Mouse (Mus musculus) embryonic facial prominence, embryonic 13.5 days (tissue): ENCODE results near the gene Trp53i11. TPM values are rescaled to one million over a fixed set of nuclear protein-coding genes. Genes with fewer than 3 reads are reported as not detected.

Source experiments
- ATAC-seq: fragments of 200-750 bp; cut with Nextera tagmentation; 2 replicates; pipeline ENCODE4 v1.8.0; 2017; ENCODE audit warnings: low read depth; ENCODE audit not compliant: insufficient number of reproducible peaks, insufficient read depth, low FRiP score, low TSS enrichment
- H3K27ac ChIP-seq: fragments of 300-500 bp; sonication (generic); 2 replicates; pipeline ENCODE4 v1.5.1; 2015; ENCODE audit warnings: moderate library complexity, mild to moderate bottlenecking, inconsistent platforms
- H3K27me3 ChIP-seq: fragments of 300-500 bp; sonication (generic); 2 replicates; pipeline ENCODE4 v1.6.1; 2015; ENCODE audit warnings: mild to moderate bottlenecking, inconsistent platforms
- H3K36me3 ChIP-seq: fragments of 300-500 bp; sonication (generic); 2 replicates; pipeline ENCODE4 v1.6.1; 2015; ENCODE audit warnings: mild to moderate bottlenecking, inconsistent platforms
- H3K4me1 ChIP-seq: fragments of 300-500 bp; sonication (generic); 2 replicates; pipeline ENCODE4 v1.6.1; 2015; ENCODE audit warnings: inconsistent platforms
- H3K4me2 ChIP-seq: fragments of 300-500 bp; sonication (generic); 2 replicates; pipeline ENCODE4 v1.6.1; 2015; ENCODE audit warnings: moderate library complexity, mild to moderate bottlenecking, inconsistent platforms
- H3K4me3 ChIP-seq: fragments of 300-500 bp; sonication (generic); 2 replicates; pipeline ENCODE4 v1.5.1; 2015; ENCODE audit warnings: mild to moderate bottlenecking, inconsistent platforms
- H3K9ac ChIP-seq: fragments of 300-500 bp; sonication (generic); 2 replicates; pipeline ENCODE4 v1.6.1; 2015; ENCODE audit warnings: mild to moderate bottlenecking, inconsistent platforms
- H3K9me3 ChIP-seq: fragments of 300-500 bp; sonication (generic); 2 replicates; pipeline ENCODE4 v1.6.1; 2016; ENCODE audit warnings: inconsistent platforms
- WGBS: fragments of 180-500 bp; shearing (Covaris S2); methylation state at CpG from one replicate; pipeline ENCODE4 v1.1.7; 2015; ENCODE audit warnings: mixed read lengths; 5-methylcytosine and 5-hydroxymethylcytosine counted together
- polyA plus RNA-seq: library from polyadenylated mRNA; unstranded; fragments of >200 nt; fragmentation: Nextera tagmentation; extraction: Ambion mirVana; gene quantifications from 2 replicates; pipeline ENCODE4 v1.2.1, GENCODE M21; 2015

Trp53i11 gene
- polyA plus RNA-seq, 1 experiment from 2014 or later, result 27.0 TPM

- 24% methylated on average over 5 of the region's 5 CpGs for WGBS
- Histone ChIP-seq H3K27ac (no peak overlapping the region), H3K4me3 (no peak overlapping the region), H3K9me3 (no peaks in the 10 kb centered on the region), H3K27me3 (peaks cover 39% of the 10 kb centered on the region), H3K9ac (0 out of 2 replicates have a peak overlapping the region, but pooled peaks have one; percentile 36), H3K36me3 (no peaks in the 10 kb centered on the region), H3K4me2 (no peak overlapping the region), H3K4me1 (peaks cover 40% of the 10 kb centered on the region)
- no peak for ATAC-seq
These were observed 13.2 kb upstream of the Trp53i11 start for GRCm38 (mm10) chr2:93174159-93174558.

GRCm38 (mm10) chr2:93175278-93175677 is 12.1 kb upstream of the Trp53i11 start:
- H3K4me1 ChIP-seq, result peaks cover 50% of the 10 kb centered on the region
- no peak for ATAC-seq
- peaks cover 50% of the 10 kb centered on the region for H3K27me3 ChIP-seq
- 15% methylated on average over 5 of the region's 5 CpGs for WGBS
- H3K4me2 ChIP-seq, result no peak overlapping the region
- no peaks in the 10 kb centered on the region for H3K9me3 ChIP-seq
- 0 out of 2 replicates have a peak overlapping the region, but pooled peaks have one; percentile 2 for H3K9ac ChIP-seq
- no peaks in the 10 kb centered on the region for H3K36me3 ChIP-seq
- no peak overlapping the region for H3K4me3 ChIP-seq
- no peak overlapping the region; the same call in 1 of the 2 replicates for H3K27ac ChIP-seq

GRCm38 (mm10) chr2:93175721-93176120 is 11.6 kb upstream of the Trp53i11 start:
- H3K27me3 ChIP-seq, result peaks cover 54% of the 10 kb centered on the region
- H3K9ac ChIP-seq, result no peak overlapping the region

GRCm38 (mm10) chr2:93176193-93176798 is 11.1 kb upstream of the Trp53i11 start:
- Histone ChIP-seq H3K4me3 (no peak overlapping the region), H3K9ac (no peak overlapping the region), H3K9me3 (no peaks in the 10 kb centered on the region), H3K36me3 (no peaks in the 10 kb centered on the region), H3K27ac (0 out of 2 replicates have a peak overlapping the region, but pooled peaks have one; percentile 16), H3K4me1 (peaks cover 47% of the 10 kb centered on the region), H3K27me3 (peaks cover 58% of the 10 kb centered on the region), H3K4me2 (no peak overlapping the region)
- ATAC-seq, result no peak
- WGBS, result 21% methylated on average over 4 of the region's 4 CpGs

More at GRCm38 (mm10) chr2:93175721-93176120, 11.6 kb upstream of the Trp53i11 start:
- no peaks in the 10 kb centered on the region for H3K36me3 ChIP-seq
- no peak for ATAC-seq
- no peak overlapping the region for H3K4me2 ChIP-seq
- no peak overlapping the region for H3K27ac ChIP-seq
- H3K4me1 ChIP-seq, result peaks cover 51% of the 10 kb centered on the region
- 68% methylated on average over 2 of the region's 2 CpGs for WGBS
- no peaks in the 10 kb centered on the region for H3K9me3 ChIP-seq
- H3K4me3 ChIP-seq, result no peak overlapping the region

GRCm38 (mm10) chr2:93176871-93177667 is 10.3 kb upstream of the Trp53i11 start:
- H3K4me1 ChIP-seq, result peaks cover 47% of the 10 kb centered on the region
- H3K9me3 ChIP-seq, result no peaks in the 10 kb centered on the region
- H3K27me3 ChIP-seq, result peaks cover 61% of the 10 kb centered on the region
- WGBS, result 3% methylated on average over 17 of the region's 17 CpGs
- no peak overlapping the region; the same call in 1 of the 2 replicates for H3K27ac ChIP-seq
- H3K4me3 ChIP-seq, result 0 out of 2 replicates have a peak overlapping the region, but pooled peaks have one; percentile 5
- ATAC-seq, result no peak
- no peaks in the 10 kb centered on the region for H3K36me3 ChIP-seq
- peak overlapping the region; percentile 11; the same call in 1 of the 2 replicates for H3K9ac ChIP-seq
- H3K4me2 ChIP-seq, result peak overlapping the region; percentile 41; the same call in 1 of the 2 replicates

- H3K9ac ChIP-seq, result no peak overlapping the region
- H3K9me3 ChIP-seq, result no peaks in the 10 kb centered on the region
- ATAC-seq, result no peak
- peaks cover 64% of the 10 kb centered on the region for H3K27me3 ChIP-seq
- no peak overlapping the region for H3K4me2 ChIP-seq
- no peaks in the 10 kb centered on the region for H3K36me3 ChIP-seq
- 75% methylated on average over 20 of the region's 20 CpGs for WGBS
- H3K4me3 ChIP-seq, result no peak overlapping the region
- H3K27ac ChIP-seq, result no peak overlapping the region
- peaks cover 47% of the 10 kb centered on the region for H3K4me1 ChIP-seq
These were observed 9.6 kb upstream of the Trp53i11 start for GRCm38 (mm10) chr2:93177668-93178312.

- peaks cover 47% of the 10 kb centered on the region for H3K4me1 ChIP-seq
These were observed 9.1 kb upstream of the Trp53i11 start for GRCm38 (mm10) chr2:93178313-93178677.

GRCm38 (mm10) chr2:93179603-93180002 is 7.7 kb upstream of the Trp53i11 start:
- no peak overlapping the region for H3K27ac ChIP-seq
- WGBS, result 46% methylated on average over 5 of the region's 5 CpGs
- no peak overlapping the region for H3K9ac ChIP-seq
- no peak overlapping the region for H3K4me3 ChIP-seq
- no peak overlapping the region for H3K4me2 ChIP-seq
- peaks cover 73% of the 10 kb centered on the region for H3K27me3 ChIP-seq
- no peaks in the 10 kb centered on the region for H3K36me3 ChIP-seq
- peaks cover 40% of the 10 kb centered on the region for H3K4me1 ChIP-seq
- ATAC-seq, result no peak
- no peaks in the 10 kb centered on the region for H3K9me3 ChIP-seq

More at GRCm38 (mm10) chr2:93178313-93178677, 9.1 kb upstream of the Trp53i11 start:
- Histone ChIP-seq H3K27ac (no peak overlapping the region), H3K27me3 (peaks cover 66% of the 10 kb centered on the region), H3K4me2 (no peak overlapping the region), H3K36me3 (no peaks in the 10 kb centered on the region), H3K9ac (no peak overlapping the region), H3K4me3 (no peak overlapping the region), H3K9me3 (no peaks in the 10 kb centered on the region)
- 75% methylated on average over 4 of the region's 4 CpGs for WGBS
- ATAC-seq, result no peak

GRCm38 (mm10) chr2:93180077-93180844 is 7.1 kb upstream of the Trp53i11 start:
- Histone ChIP-seq H3K27me3 (peaks cover 77% of the 10 kb centered on the region), H3K4me1 (peaks cover 35% of the 10 kb centered on the region), H3K4me2 (peak overlapping the region; percentile 69), H3K36me3 (no peaks in the 10 kb centered on the region), H3K9ac (peak overlapping the region; percentile 63), H3K4me3 (peak overlapping the region; percentile 38), H3K27ac (no peak overlapping the region), H3K9me3 (no peaks in the 10 kb centered on the region)
- WGBS, result 2% methylated on average over 41 of the region's 41 CpGs
- no peak for ATAC-seq

GRCm38 (mm10) chr2:93182859-93183258 is 4.5 kb upstream of the Trp53i11 start:
- Histone ChIP-seq H3K36me3 (no peaks in the 10 kb centered on the region), H3K4me3 (no peak overlapping the region), H3K4me1 (peaks cover 18% of the 10 kb centered on the region), H3K4me2 (no peak overlapping the region), H3K27me3 (peaks cover 74% of the 10 kb centered on the region), H3K9ac (no peak overlapping the region), H3K27ac (no peak overlapping the region), H3K9me3 (no peaks in the 10 kb centered on the region)
- no peak for ATAC-seq
- WGBS, result 76% methylated on average over 11 of the region's 11 CpGs
